Mouse (Mus musculus) heart, embryonic 13.5 days (tissue): ENCODE data around the gene Shd. TPM values are rescaled to one million over a fixed set of nuclear protein-coding genes. Genes with fewer than 3 reads are reported as not detected.

Experiments used
- ATAC-seq: fragments of 200-750 bp; cut with Nextera tagmentation; 2 replicates; pipeline ENCODE4 v1.8.0; 2017; ENCODE audit warnings: moderate TSS enrichment; ENCODE audit not compliant: insufficient number of reproducible peaks, low FRiP score, low TSS enrichment; ENCODE audit errors: extremely low read depth
- H3K27ac ChIP-seq: fragments of 300-500 bp; sonication (generic); replicated peaks from 2 replicates; pipeline ENCODE4 v1.5.1; 2015; ENCODE audit warnings: moderate library complexity, mild to moderate bottlenecking, inconsistent platforms
- H3K27me3 ChIP-seq: fragments of 300-500 bp; sonication (generic); replicated peaks from 2 replicates; pipeline ENCODE4 v1.6.1; 2015; ENCODE audit warnings: mild to moderate bottlenecking, inconsistent platforms
- H3K36me3 ChIP-seq: fragments of 300-500 bp; sonication (generic); 2 replicates; pipeline ENCODE4 v1.6.1; 2015; ENCODE audit warnings: mild to moderate bottlenecking, inconsistent platforms
- H3K4me1 ChIP-seq: fragments of 300-500 bp; sonication (generic); 2 replicates; pipeline ENCODE4 v1.6.1; 2015; ENCODE audit warnings: inconsistent platforms
- H3K4me2 ChIP-seq: fragments of 300-500 bp; sonication (generic); 2 replicates; pipeline ENCODE4 v1.6.1; 2015; ENCODE audit warnings: inconsistent platforms, mild to moderate bottlenecking, moderate library complexity
- H3K4me3 ChIP-seq: fragments of 300-500 bp; sonication (generic); 2 replicates; pipeline ENCODE4 v1.5.1; 2015; ENCODE audit warnings: moderate library complexity, mild to moderate bottlenecking, inconsistent platforms
- H3K9ac ChIP-seq: fragments of 300-500 bp; sonication (generic); 2 replicates; pipeline ENCODE4 v1.6.1; 2015; ENCODE audit warnings: inconsistent platforms, mild to moderate bottlenecking, moderate library complexity
- H3K9me3 ChIP-seq: fragments of 300-500 bp; sonication (generic); 2 replicates; pipeline ENCODE4 v1.6.1; 2016; ENCODE audit warnings: inconsistent platforms
- WGBS: fragments of 180-500 bp; shearing (Covaris S2); methylation state at CpG from one replicate; pipeline ENCODE4 v1.1.7; 2015; ENCODE audit warnings: mixed read lengths; 5-methylcytosine and 5-hydroxymethylcytosine counted together
- polyA plus RNA-seq: library from polyadenylated mRNA; unstranded; fragments of >200 nt; fragmentation: Nextera tagmentation; extraction: Ambion mirVana; gene quantifications from 2 replicates; pipeline ENCODE4 v1.2.1, GENCODE M21; 2015

Gene Shd
- polyA plus RNA-seq, 1 experiment from 2014 or later: 7.9 TPM

DNA sequence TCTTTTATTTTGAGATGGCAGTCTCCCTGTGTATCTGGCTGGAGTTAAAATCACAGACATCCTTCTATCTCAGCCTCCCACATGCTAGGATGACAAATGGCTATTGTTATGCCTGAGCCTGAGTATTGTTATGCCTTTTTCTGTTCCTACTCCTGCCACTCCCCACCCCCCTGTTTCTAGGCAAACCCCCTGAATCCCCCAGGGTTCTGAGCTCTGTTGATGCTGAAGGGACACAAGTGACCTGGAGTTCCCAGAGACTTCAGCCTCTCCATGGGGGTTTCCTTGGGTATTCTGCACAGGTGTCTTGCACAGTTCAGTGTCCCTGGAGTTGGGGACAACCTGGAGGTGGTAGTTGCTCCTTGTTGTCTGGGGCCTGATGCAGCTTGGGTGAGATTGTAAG is 18.2 kb upstream of the Shd start:
- Histone ChIP-seq H3K9me3 (no peaks in the 10 kb centered on the region), H3K4me3 (no peak overlapping the region)

DNA sequence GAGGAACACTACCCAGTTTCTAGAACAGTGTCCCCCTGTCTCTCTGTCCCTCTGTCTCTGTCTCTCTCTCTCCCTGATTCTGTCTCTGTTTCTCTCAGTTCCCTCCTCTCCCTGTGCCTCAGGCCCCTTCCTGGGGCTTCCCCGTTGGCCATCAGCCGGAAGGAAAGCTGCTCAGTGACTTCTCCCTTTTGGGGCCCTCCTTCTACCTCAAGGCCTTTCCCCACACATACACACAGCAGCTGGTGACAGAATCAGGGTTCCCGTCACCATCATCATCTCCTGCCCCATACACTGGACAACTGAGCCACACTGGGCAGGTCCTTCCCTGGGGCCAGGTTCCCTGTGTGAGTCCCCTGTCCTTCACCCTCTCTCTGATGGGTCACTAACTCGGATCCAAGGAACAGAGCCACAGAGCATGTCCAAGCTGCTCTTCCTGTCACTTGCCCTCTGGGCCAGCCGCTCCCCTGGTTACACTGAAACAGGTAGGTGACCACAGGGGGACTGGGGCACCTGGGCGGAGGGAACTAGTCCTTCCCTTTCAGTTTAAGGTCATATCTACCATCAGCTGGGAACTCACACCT is 17.7 kb upstream of the Shd start, which contains the start of gene Ebi3:
Gene Ebi3, plus strand, starts transcription at position 194 of the 581 bp plus-strand sequence.
- H3K27ac ChIP-seq: no peak within 1 kb of the TSS
- H3K27me3 ChIP-seq: peaks cover 54% of the 10 kb centered on the region
- no peak within 1 kb of the TSS for H3K4me2 ChIP-seq
- 69% methylated on average over 6 of the region's 6 CpGs for WGBS
- peaks cover 13% of the 10 kb centered on the region for H3K4me1 ChIP-seq
- no peak within 1 kb of the TSS for H3K4me3 ChIP-seq
- no peak within 1 kb of the TSS for H3K9ac ChIP-seq
- H3K9me3 ChIP-seq: no peaks in the 10 kb centered on the region
- no peaks in the 10 kb centered on the region for H3K36me3 ChIP-seq
- no peak for ATAC-seq

More for the DNA sequence above, 18.2 kb upstream of the Shd start:
- no peak for ATAC-seq
- peaks cover 9% of the 10 kb centered on the region for H3K4me1 ChIP-seq
- peaks cover 54% of the 10 kb centered on the region for H3K27me3 ChIP-seq
- no peak overlapping the region for H3K27ac ChIP-seq
- no peak overlapping the region for H3K9ac ChIP-seq
- no peaks in the 10 kb centered on the region for H3K36me3 ChIP-seq
- H3K4me2 ChIP-seq: no peak overlapping the region

DNA sequence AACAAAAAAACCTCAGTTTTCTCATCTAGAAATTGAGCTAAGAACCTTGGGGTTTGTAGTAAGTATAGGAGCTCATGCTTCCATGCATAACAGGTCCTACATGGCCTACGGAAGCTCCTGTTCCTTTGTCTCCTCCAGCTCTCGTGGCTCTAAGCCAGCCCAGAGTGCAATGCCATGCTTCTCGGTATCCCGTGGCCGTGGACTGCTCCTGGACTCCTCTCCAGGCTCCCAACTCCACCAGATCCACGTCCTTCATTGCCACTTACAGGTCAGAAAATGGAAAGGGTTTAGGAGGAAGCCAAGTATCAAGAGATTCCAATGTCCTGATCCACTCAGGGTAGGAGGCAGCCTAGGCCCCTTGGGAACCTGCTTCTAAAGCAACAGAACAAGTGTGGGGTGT is 16.5 kb upstream of the Shd start:
- H3K9ac ChIP-seq: no peak overlapping the region
- no peak overlapping the region for H3K27ac ChIP-seq
- H3K4me1 ChIP-seq: peaks cover 20% of the 10 kb centered on the region
- H3K9me3 ChIP-seq: no peaks in the 10 kb centered on the region
- WGBS: 66% methylated on average over 6 of the region's 6 CpGs
- H3K4me3 ChIP-seq: no peak overlapping the region
- H3K27me3 ChIP-seq: peaks cover 54% of the 10 kb centered on the region
- H3K4me2 ChIP-seq: no peak overlapping the region
- no peak for ATAC-seq
- H3K36me3 ChIP-seq: no peaks in the 10 kb centered on the region

DNA sequence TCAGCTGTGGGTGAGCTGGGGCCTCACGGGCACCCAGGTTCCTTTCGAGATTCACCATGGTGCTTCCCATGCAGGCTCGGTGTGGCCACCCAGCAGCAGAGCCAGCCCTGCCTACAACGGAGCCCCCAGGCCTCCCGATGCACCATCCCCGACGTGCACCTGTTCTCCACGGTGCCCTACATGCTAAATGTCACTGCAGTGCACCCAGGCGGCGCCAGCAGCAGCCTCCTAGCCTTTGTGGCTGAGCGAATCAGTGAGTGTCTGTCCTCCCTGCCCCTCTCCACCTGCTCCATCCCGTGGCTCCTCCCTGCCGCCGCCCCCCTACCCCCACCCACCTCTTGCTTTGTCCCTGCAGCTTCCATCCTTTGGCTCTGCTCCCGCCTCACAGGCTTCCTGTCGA is 16.0 kb upstream of the Shd start:
- Histone ChIP-seq H3K4me2 (no peak overlapping the region), H3K27me3 (peaks cover 54% of the 10 kb centered on the region), H3K9ac (no peak overlapping the region), H3K36me3 (no peaks in the 10 kb centered on the region), H3K9me3 (no peaks in the 10 kb centered on the region), H3K27ac (no peak overlapping the region), H3K4me1 (peaks cover 20% of the 10 kb centered on the region), H3K4me3 (no peak overlapping the region)
- ATAC-seq: no peak
- 31% methylated on average over 16 of the region's 16 CpGs for WGBS

DNA sequence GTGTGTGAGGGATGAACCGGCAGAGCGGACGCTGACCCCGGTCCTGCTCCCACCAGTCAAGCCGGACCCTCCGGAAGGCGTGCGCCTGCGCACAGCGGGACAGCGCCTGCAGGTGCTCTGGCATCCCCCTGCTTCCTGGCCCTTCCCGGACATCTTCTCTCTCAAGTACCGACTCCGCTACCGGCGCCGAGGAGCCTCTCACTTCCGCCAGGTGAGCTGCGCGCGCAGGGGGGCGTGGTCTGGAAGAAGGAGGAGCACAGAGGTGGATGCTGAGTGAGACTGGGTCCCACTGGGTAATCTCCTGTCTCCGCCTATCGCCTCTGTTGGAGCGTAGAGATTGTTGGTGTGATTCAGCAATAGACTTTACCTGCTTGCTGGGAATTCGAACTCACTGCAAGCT is 14.1 kb upstream of the Shd start:
- Histone ChIP-seq H3K4me2 (peak overlapping the region; percentile 75), H3K36me3 (peaks cover 7% of the 10 kb centered on the region), H3K27ac (no peak overlapping the region), H3K4me3 (peak overlapping the region; percentile 50), H3K9ac (peak overlapping the region; percentile 70), H3K4me1 (peaks cover 30% of the 10 kb centered on the region), H3K27me3 (peaks cover 48% of the 10 kb centered on the region), H3K9me3 (no peaks in the 10 kb centered on the region)
- WGBS: 4% methylated on average over 26 of the region's 26 CpGs
- ATAC-seq: no peak; the same call in 1 of the 2 replicates

DNA sequence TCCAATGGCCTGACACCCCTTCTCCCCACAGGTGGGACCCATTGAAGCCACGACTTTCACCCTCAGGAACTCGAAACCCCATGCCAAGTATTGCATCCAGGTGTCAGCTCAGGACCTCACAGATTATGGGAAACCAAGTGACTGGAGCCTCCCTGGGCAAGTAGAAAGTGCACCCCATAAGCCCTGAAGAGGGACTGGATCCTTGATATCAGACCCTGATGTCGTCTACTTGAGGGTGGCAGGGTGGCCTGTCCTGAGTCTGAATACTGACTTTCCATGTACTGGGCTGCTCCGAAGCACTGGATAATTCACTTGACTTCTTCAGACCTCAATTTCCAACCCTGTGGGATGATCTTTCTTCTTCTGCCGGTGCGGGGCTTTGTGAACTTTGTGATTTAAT is 13.7 kb upstream of the Shd start:
- H3K36me3 ChIP-seq: peaks cover 11% of the 10 kb centered on the region
- peak overlapping the region; percentile 50 for H3K4me3 ChIP-seq
- H3K27me3 ChIP-seq: peaks cover 43% of the 10 kb centered on the region
- H3K9me3 ChIP-seq: no peaks in the 10 kb centered on the region
- H3K9ac ChIP-seq: peak overlapping the region; percentile 70
- H3K4me1 ChIP-seq: peaks cover 30% of the 10 kb centered on the region
- no peak overlapping the region for H3K27ac ChIP-seq
- H3K4me2 ChIP-seq: peak overlapping the region; percentile 75
- ATAC-seq: no peak
- WGBS: 36% methylated on average over 6 of the region's 6 CpGs

DNA sequence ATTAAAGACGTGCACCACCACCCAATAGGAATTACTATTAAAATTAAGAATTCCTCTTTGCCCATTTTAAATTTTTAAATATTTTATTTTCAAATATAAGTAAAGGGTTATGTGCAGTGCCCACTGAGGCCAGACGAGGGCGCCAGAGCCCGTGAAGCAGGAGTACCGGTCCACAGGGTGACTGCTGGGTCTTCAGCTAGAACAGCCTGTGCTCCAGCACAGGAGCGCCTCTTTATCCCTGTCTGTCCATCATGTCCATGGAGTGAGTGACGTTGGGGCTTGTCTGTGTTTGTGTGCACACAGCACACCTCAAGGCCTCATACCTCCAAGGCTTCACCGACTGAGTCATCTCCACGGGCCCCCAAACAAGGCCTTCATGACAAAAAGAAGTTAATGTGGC is 13.1 kb upstream of the Shd start:
- no peaks in the 10 kb centered on the region for H3K9me3 ChIP-seq
- H3K4me3 ChIP-seq: no peak overlapping the region
- H3K4me2 ChIP-seq: no peak overlapping the region
- peaks cover 41% of the 10 kb centered on the region for H3K27me3 ChIP-seq
- no peak overlapping the region for H3K27ac ChIP-seq
- 16% methylated on average over 9 of the region's 9 CpGs for WGBS
- ATAC-seq: no peak
- peak overlapping the region; percentile 50; the same call in 1 of the 2 replicates for H3K9ac ChIP-seq
- peaks cover 17% of the 10 kb centered on the region for H3K36me3 ChIP-seq
- H3K4me1 ChIP-seq: peaks cover 30% of the 10 kb centered on the region

DNA sequence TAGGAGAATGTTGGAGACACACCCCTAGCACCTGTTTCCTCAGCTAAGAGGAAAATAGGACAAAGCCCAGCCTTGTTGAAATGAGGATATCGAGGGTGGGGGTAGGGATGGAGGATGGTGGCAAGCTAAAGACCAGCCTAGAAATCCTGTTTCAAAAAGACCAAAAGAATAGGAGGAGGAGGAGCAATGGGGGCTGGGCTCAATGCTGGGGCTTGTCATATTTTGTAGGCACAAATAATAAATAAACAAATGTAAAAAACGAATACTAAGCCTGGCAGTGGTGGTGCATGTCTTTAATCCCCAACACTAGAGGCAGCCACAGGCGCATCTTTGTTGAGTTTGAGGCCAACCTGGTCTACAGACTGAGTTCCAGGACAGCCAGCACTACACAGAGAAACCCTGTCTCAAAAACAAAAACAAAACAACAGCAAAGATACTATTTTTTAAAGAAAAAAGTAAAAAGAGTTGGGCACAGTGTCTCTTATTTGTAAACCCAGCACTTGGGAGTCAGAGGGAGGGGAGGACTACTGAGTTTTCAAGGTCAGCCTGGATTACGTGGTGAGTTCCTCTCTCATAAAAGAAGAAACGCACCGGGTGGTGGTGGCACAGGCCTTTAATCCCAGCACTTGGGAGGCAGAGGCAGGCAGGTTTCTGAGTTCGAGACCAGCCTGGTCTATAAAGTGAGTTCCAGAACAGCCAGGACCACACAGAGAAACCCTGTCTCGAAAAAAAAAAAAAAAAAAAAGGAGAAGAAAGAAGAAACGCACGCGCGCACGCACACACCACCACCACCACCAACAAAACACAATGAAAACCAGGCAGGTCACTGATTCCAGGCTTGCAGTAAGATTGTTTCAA is 12.3 kb upstream of the Shd start:
- H3K4me1 ChIP-seq: peaks cover 32% of the 10 kb centered on the region
- peak overlapping the region; percentile 96 for H3K27ac ChIP-seq
- H3K4me2 ChIP-seq: peak overlapping the region; percentile 81
- no peaks in the 10 kb centered on the region for H3K9me3 ChIP-seq
- H3K36me3 ChIP-seq: peaks cover 24% of the 10 kb centered on the region
- 76% methylated on average over 13 of the region's 13 CpGs for WGBS
- peak overlapping the region; percentile 60 for H3K4me3 ChIP-seq
- ATAC-seq: no peak
- peak overlapping the region; percentile 80 for H3K9ac ChIP-seq
- peaks cover 33% of the 10 kb centered on the region for H3K27me3 ChIP-seq

DNA sequence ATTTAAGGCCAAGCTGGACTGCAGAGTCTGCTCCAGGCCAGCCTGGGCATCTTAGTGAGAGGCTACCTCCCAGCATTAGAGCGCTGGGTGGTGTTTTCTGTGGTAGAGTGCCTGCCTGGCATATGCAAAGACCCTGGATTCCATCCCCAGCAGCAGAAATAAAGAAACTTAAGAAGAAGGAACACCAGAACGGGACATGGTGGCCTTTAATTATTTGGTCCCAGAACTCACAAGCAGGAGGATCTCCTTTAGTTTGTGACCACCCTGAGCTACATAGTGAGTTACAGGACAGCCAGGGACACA is 11.7 kb upstream of the Shd start:
- Histone ChIP-seq H3K9ac (peak overlapping the region; percentile 80), H3K4me2 (peak overlapping the region; percentile 81), H3K9me3 (no peaks in the 10 kb centered on the region), H3K4me3 (peak overlapping the region; percentile 60), H3K4me1 (peaks cover 36% of the 10 kb centered on the region), H3K27me3 (peaks cover 30% of the 10 kb centered on the region), H3K36me3 (peaks cover 30% of the 10 kb centered on the region), H3K27ac (peak overlapping the region; percentile 96)
- ATAC-seq: no peak
- 28% methylated on average over 2 of the region's 2 CpGs for WGBS

DNA sequence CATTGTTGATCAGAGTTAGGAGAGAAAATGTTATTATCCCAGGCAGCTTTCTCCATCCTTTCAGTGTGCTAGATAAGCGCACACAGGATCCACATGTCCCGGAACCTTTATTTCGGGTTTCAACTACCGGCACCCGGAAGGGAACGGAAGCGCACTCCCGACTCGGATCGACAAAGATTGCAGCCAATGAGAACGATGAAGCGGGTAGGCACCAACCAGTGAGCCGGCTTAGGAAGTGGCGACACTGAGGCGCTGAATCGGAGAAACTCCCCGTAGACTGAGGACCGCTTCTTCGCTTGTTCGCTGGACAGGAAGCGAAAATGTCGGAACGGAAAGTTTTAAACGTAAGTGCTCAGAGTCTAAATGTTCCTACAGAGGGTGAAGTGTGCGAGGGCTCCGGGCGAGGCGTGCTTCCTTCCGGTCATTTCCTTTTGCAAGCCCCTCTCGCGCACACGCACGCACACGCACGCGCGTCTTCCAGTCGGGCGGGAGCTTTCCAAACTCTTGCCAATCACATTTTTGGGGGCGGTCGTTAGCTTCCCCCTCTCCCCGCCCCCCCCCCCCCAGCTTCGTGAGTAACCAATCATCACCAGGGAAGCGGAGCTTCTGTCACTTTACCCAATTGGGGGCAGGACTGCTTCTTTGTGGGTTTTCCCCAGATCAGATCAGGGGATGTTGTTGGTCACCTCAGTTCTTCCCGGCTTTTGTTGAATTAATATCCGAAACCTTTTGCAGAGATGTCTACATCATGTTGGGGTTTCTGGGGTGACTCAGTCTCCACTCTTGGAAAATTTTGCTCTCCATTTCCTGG is 11.1 kb upstream of the Shd start, which contains the start of gene Yju2:
Gene Yju2, plus strand, starts transcription at position 182 of the 811 bp plus-strand sequence.
- peak within 1 kb of the TSS; percentile 60 for H3K4me3 ChIP-seq
- H3K9me3 ChIP-seq: no peaks in the 10 kb centered on the region
- peaks cover 24% of the 10 kb centered on the region for H3K27me3 ChIP-seq
- peak within 1 kb of the TSS; percentile 81 for H3K4me2 ChIP-seq
- WGBS: under 1% methylated on average over 43 of the region's 46 CpGs
- peak within 1 kb of the TSS; percentile 96 for H3K27ac ChIP-seq
- peak; percentile 83 for ATAC-seq
- peaks cover 35% of the 10 kb centered on the region for H3K36me3 ChIP-seq
- peak within 1 kb of the TSS; percentile 80 for H3K9ac ChIP-seq
- H3K4me1 ChIP-seq: peaks cover 36% of the 10 kb centered on the region
